Mouse (Mus musculus) CH12.LX (cell line): ENCODE measurements around the gene Dnajc10. TPM values are rescaled to one million over a fixed set of nuclear protein-coding genes. Genes with fewer than 3 reads are reported as not detected.

Source experiments
- DNase-seq: peaks from one replicate; pipeline ENCODE4 v3.0.0-alpha.2; 2013; ENCODE audit errors: extremely low read depth
- H3K27ac ChIP-seq: 2 replicates; pipeline ENCODE4 v1.5.1; 2012; ENCODE audit warnings: low read depth, mild to moderate bottlenecking, control low read depth, moderate library complexity; ENCODE audit not compliant: insufficient read depth
- H3K27me3 ChIP-seq: replicated peaks from 2 replicates; pipeline ENCODE3; 2012; ENCODE audit warnings: inconsistent platforms
- H3K36me3 ChIP-seq, 2 experiments: replicated peaks in 1 of 2; 2 replicates each; pipeline versions ENCODE3 to v1.6.1; 2012; ENCODE audit warnings: inconsistent platforms in 1 of 2, low read length in 1 of 2, mild to moderate bottlenecking in 1 of 2, mixed read lengths in 1 of 2, moderate library complexity in 1 of 2; ENCODE audit not compliant: control insufficient read depth in 1 of 2, insufficient read depth in 1 of 2
- H3K4me1 ChIP-seq, 2 experiments: 2 replicates each; pipeline ENCODE4 v1.6.1; 2012; ENCODE audit warnings: inconsistent platforms in 1 of 2, moderate library complexity in 1 of 2; ENCODE audit not compliant: insufficient read depth in 2 of 2, control insufficient read depth in 1 of 2
- H3K4me2 ChIP-seq: 2 replicates; pipeline ENCODE4 v1.6.1; 2012; ENCODE audit warnings: low read depth, mild to moderate bottlenecking, control low read depth; ENCODE audit not compliant: poor library complexity, insufficient read depth, severe bottlenecking
- H3K4me3 ChIP-seq, 3 experiments: fragments of 150-350 bp in 1 of 3; sonication (generic) in 1 of 3; replicated peaks in 1 of 3; 2 replicates each; pipeline versions ENCODE3 to v1.5.1; 2011 to 2012; ENCODE audit warnings: low read depth in 2 of 3, low read length in 2 of 3, mild to moderate bottlenecking in 2 of 3, moderate library complexity in 2 of 3, control low read depth in 1 of 3, improper control_type of control experiment in 1 of 3, inconsistent platforms in 1 of 3, mixed read lengths in 1 of 3; ENCODE audit not compliant: poor library complexity in 1 of 3
- H3K79me2 ChIP-seq: replicated peaks from 2 replicates; pipeline ENCODE4 v1.6.1; 2012; ENCODE audit warnings: mild to moderate bottlenecking, moderate library complexity; ENCODE audit not compliant: control insufficient read depth, poor library complexity, insufficient read depth, severe bottlenecking; ENCODE audit errors: extremely low read depth
- H3K9ac ChIP-seq: 2 replicates; pipeline ENCODE4 v1.6.1; 2012; ENCODE audit warnings: low read depth, mild to moderate bottlenecking, control low read depth, moderate library complexity; ENCODE audit not compliant: insufficient read depth
- H3K9me3 ChIP-seq: replicated peaks from 2 replicates; pipeline ENCODE3; 2012; ENCODE audit warnings: low read length, inconsistent platforms, mixed read lengths
- CHD1 ChIP-seq: IDR thresholded peaks from 2 replicates; pipeline ENCODE4 v1.6.1; 2012; ENCODE audit warnings: low read depth, low read length, improper control_type of control experiment, inconsistent platforms
- E2F4 ChIP-seq: IDR thresholded peaks from 2 replicates; pipeline ENCODE4 v1.6.1; 2011; ENCODE audit warnings: low read depth, low read length, improper control_type of control experiment; ENCODE audit not compliant: insufficient replicate concordance
- ELF1 ChIP-seq: IDR thresholded peaks from 2 replicates; pipeline ENCODE4 v1.6.1; 2014; ENCODE audit warnings: low read depth, mild to moderate bottlenecking, inconsistent platforms, low read length, improper control_type of control experiment
- ETS1 ChIP-seq: conservative IDR thresholded peaks from 2 replicates; pipeline ENCODE4 v1.6.1; 2012; ENCODE audit warnings: low read depth, mild to moderate bottlenecking, inconsistent platforms, low read length, improper control_type of control experiment, moderate library complexity
- HCFC1 ChIP-seq: IDR thresholded peaks from 2 replicates; pipeline ENCODE4 v1.6.1; 2012; ENCODE audit warnings: low read depth, mild to moderate bottlenecking, inconsistent platforms, low read length, improper control_type of control experiment
- IRF4 ChIP-seq: IDR thresholded peaks from 2 replicates; pipeline ENCODE4 v1.6.1; 2014; ENCODE audit warnings: low read depth, mild to moderate bottlenecking, inconsistent platforms, low read length, improper control_type of control experiment
- MAFK ChIP-seq: IDR thresholded peaks from 2 replicates; pipeline ENCODE4 v1.6.1; 2011; ENCODE audit warnings: low read length, improper control_type of control experiment; ENCODE audit not compliant: insufficient replicate concordance
- MAX ChIP-seq: IDR thresholded peaks from 2 replicates; pipeline ENCODE4 v1.6.1; 2011; ENCODE audit warnings: low read length, improper control_type of control experiment
- MXI1 ChIP-seq: IDR thresholded peaks from 2 replicates; pipeline ENCODE4 v1.6.1; 2011; ENCODE audit warnings: mild to moderate bottlenecking, low read depth, low read length, improper control_type of control experiment
- MYC ChIP-seq: IDR thresholded peaks from 2 replicates; pipeline ENCODE4 v1.6.1; 2011; ENCODE audit warnings: low read depth, mild to moderate bottlenecking, improper control_type of control experiment, low read length
- TBP ChIP-seq: conservative IDR thresholded peaks from 2 replicates; pipeline ENCODE4 v1.6.1; 2011; ENCODE audit warnings: low read depth, low read length, improper control_type of control experiment
- TCF12 ChIP-seq: IDR thresholded peaks from 2 replicates; pipeline ENCODE4 v1.6.1; 2014; ENCODE audit warnings: low read depth, mild to moderate bottlenecking, inconsistent platforms, low read length, improper control_type of control experiment
- UBTF ChIP-seq: IDR thresholded peaks from 2 replicates; pipeline ENCODE4 v1.6.1; 2012; ENCODE audit warnings: low read depth, mild to moderate bottlenecking, inconsistent platforms, low read length, improper control_type of control experiment, moderate library complexity
- ZC3H11A ChIP-seq: IDR thresholded peaks from 2 replicates; pipeline ENCODE4 v1.6.1; 2012; ENCODE audit warnings: low read depth, mild to moderate bottlenecking, inconsistent platforms, low read length, improper control_type of control experiment
- ZKSCAN1 ChIP-seq: IDR thresholded peaks from 2 replicates; pipeline ENCODE4 v1.6.1; 2012; ENCODE audit warnings: low read depth, inconsistent platforms, low read length, improper control_type of control experiment, borderline replicate concordance
- ZNF384 ChIP-seq: IDR thresholded peaks from 2 replicates; pipeline ENCODE4 v1.6.1; 2012; ENCODE audit warnings: low read depth, low read length, improper control_type of control experiment, inconsistent platforms
- dilution Hi-C: fragments of 300-500 bp; cut with MboI; formaldehyde crosslinking; loops from 2 replicates; pipeline ENCODE4 v1.14.3; 2020; ENCODE audit warnings: low sequenced_read_pairs; ENCODE audit not compliant: extremely low pct_unique_long_range_greater_than_20kb, extremely low pct_ligation_motif_present
- in situ Hi-C: fragments of 300-500 bp; cut with MboI; formaldehyde crosslinking; loops from 3 replicates; pipeline ENCODE4 v1.14.3; 2019; ENCODE audit warnings: low sequenced_read_pairs, low pct_ligation_motif_present, low pct_unique_long_range_greater_than_20kb, mixed read lengths
- polyA plus RNA-seq: library from polyadenylated mRNA; unstranded; fragments of >175 nt; gene quantifications from 2 replicates; pipeline ENCODE4 v1.2.1, GENCODE M21; 2012; ENCODE audit warnings: low read depth; ENCODE audit not compliant: insufficient read length
- total RNA-seq, 2 experiments: library from RNA; depleted of rRNA; stranded (reverse); fragments of 300-350 nt in 1 of 2; fragments of >200 nt in 1 of 2; gene quantifications; 2 replicates each; pipeline ENCODE4 v1.2.3; 2012 to 2014

The Dnajc10 gene
- total and polyA plus RNA-seq, 3 experiments: 48.3 to 81.3 (median 65.1) TPM

DNA sequence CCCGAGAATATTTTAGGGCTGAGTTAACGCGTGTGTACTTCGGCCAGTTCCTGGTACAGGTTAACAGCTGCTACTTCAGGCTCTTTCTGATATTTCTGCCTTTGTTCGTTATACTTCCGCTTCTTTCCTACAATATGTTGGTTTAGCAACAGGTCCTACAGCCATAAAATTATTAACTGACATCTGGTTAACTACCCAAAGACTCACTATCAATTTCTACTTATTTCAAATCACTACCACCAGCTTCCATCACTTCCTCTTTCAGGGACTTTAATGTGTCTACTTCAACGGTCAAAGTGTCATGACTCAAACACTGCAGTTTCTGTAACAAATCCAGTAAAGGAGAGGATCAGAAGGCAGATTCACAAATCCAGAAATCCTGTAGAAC lies 418 bp upstream of the Dnajc10 start (continued):
- TF ChIP-seq MYC: no peak
- no peak for TF ChIP-seq E2F4
- no peak; the same call in 1 of the 2 replicates for TF ChIP-seq TBP
- no peak for TF ChIP-seq ZKSCAN1
- peak; percentile 43; the same call in 1 of the 2 replicates for TF ChIP-seq ELF1
- peak; percentile 43; the same call in 1 of the 2 replicates for TF ChIP-seq CHD1
- TF ChIP-seq MXI1: no peak; the same call in 1 of the 2 replicates
- TF ChIP-seq UBTF: no peak
- no peak for TF ChIP-seq TCF12

DNA sequence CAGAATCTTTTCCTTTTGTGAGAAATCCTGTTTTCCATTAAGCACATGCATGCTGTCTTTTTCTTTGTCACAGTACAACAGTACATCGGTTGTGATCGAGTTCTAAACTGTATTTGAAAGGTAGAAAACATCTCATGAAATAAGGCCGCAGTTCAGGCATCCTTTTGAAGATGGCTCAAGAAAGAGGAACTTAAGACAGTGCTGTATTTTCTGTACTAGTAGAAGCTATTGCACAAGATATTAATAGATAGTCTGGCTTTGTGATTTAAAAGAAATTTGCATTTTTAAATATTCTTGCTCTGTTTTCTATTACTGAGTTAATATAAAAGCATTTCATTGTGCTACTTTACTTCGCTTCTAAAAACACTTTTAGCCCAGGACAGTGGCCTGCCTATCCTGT lies 7.6 kb downstream of the Dnajc10 start:
- Histone ChIP-seq H3K36me3 (peaks cover 34 to 75% of the 10 kb centered on the region in 2 experiments), H3K4me1 (peaks cover 0 to 39% of the 10 kb centered on the region in 2 experiments; a peak in 2 of 4 replicates), H3K79me2 (no peaks in the 10 kb centered on the region), H3K9ac (no peak overlapping the region), H3K9me3 (no peaks in the 10 kb centered on the region), H3K27me3 (no peaks in the 10 kb centered on the region), H3K4me3 (no peak overlapping the region), H3K27ac (no peak overlapping the region), H3K4me2 (no peak overlapping the region)
- dilution Hi-C loops: no loop called here
- in situ Hi-C loops: no loop called here
- no peak for DNase-seq
- TF ChIP-seq ZC3H11A (no peak), ZNF384 (no peak), MAFK (no peak), HCFC1 (no peak), MYC (no peak), IRF4 (no peak), ETS1 (no peak)

DNA sequence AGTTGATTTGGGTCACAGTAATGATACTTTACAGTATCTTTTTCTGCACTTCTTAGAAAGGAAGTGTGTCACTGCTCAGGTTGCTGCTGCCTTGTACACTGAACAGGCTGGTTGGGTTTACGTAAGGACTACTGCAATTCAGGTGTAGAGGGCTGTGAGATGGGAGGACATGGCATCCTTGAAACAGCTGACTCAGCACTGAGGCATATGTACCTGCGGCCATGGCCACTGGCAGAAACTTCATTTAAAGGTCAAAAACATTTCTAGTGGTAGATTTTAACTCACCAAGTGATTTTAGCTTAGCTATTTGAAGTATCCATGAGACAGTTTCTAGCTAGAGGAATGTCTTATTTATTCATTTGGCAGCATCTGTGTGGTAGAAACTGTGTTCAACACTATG lies 10.5 kb downstream of the Dnajc10 start:
- Histone ChIP-seq H3K4me3 (no peak overlapping the region), H3K4me2 (no peak overlapping the region), H3K4me1 (peaks cover 0 to 20% of the 10 kb centered on the region in 2 experiments; a peak in 2 of 4 replicates), H3K27me3 (no peaks in the 10 kb centered on the region), H3K9ac (no peak overlapping the region), H3K27ac (no peak overlapping the region), H3K36me3 (peaks cover 44 to 87% of the 10 kb centered on the region in 2 experiments), H3K9me3 (no peaks in the 10 kb centered on the region), H3K79me2 (no peaks in the 10 kb centered on the region)
- in situ Hi-C loops (loop anchor here (25.0 kb wide), 1 partner anchor 312 kb away; no protein-coding TSS in a partner anchor), dilution Hi-C loops (no loop called here)
- TF ChIP-seq MAFK: peak; percentile 90
- TF ChIP-seq MAX: no peak
- no peak for DNase-seq
